Mouse (Mus musculus): ENCODE data around the gene 1110017D15Rik.

DNA sequence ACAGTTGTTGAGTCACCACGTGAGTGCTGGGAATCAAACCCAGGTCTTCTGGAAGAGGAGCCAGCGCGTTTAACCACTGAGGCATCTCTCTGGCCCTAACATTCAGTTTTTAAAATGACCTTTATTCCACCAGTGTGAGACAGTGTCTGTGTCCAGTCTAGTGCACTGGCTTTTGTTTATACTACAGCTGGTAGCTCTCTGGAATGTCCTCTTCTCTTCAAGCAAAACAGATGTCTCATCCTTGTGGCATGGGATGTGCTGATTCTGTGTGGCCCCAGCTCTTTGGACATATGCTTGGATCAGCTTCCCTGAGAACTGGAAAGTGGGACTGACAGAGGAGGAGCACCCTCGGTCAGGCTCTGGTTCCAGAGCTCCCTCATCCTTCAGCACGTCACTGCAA is 17.7 kb upstream of the 1110017D15Rik start:
- TF ChIP-seq POLR2A (IDR thresholded peaks at IDR 0.05; ENCODE audit: low read depth, low read length): no peak
- TF ChIP-seq CTCF (IDR thresholded peaks at IDR 0.05; ENCODE audit: borderline replicate concordance, insufficient read depth, low read length): no peak
